Mouse (Mus musculus): ENCODE measurements around the gene Fbxw8.

Fbxw8 gene

DNA sequence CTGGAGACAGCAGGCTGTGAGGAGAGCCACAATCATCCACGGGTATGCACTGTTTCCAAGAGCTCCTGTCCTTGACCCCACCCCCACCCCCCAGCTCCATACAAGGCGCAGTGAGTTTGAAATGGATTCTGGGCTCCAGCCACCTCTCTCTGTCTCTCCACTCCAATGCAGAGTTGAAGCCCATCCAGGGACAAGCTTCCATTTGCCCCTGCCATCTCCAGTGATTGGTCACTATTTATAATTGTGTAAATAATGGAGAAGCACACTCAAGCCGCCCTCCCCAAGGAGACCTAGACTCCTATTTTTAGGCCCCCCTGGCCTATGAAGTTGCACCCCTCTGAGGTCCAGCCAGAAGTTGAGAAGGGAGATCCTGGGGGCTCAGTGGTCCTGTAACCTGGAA lies 132.2 kb downstream of the Fbxw8 start:
- no peak for DNase-seq (ENCODE audit: low spot score in 2 of 2)

DNA sequence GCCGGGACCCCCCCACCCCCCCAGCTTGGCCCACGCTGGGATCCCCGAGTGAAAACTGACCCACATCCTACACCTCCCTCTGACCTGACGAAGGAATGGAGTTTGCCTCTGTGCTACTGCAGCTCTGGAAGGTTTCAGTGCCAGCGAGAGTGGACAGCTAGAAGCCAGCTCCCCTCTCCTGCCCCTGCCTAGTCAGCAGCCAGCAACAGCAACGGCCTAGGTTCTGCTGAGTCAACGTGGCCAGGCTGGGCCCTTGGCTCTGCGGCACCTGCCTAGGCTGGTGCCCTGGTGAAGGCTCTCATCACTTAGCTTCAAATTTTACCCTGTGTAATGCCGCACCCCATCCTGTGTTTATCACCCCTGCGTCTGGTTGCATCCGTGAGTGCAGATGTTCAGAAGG lies 135.4 kb downstream of the Fbxw8 start:
- no peak for DNase-seq (ENCODE audit: low spot score in 2 of 2)

DNA sequence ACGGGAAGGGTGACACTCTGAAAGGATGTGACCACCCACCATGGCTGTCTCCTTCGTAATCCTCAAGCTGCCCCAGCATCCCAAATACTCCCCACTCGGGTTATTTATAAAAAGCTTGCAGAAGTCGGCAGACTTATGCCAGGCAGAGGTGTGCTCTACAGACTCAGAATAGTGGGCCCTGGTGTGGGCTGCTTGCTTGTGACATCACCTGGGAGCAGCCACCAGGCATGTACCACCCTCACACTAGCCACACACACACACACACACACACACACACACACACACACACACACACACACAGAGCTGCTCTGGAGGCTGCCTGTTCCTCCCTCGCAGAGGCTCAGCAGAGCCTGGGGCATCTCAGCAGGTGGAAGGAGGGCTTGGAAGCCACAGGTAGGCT lies 137.7 kb downstream of the Fbxw8 start:
- DNase-seq (ENCODE audit: low spot score in 2 of 2) = no peak

DNA sequence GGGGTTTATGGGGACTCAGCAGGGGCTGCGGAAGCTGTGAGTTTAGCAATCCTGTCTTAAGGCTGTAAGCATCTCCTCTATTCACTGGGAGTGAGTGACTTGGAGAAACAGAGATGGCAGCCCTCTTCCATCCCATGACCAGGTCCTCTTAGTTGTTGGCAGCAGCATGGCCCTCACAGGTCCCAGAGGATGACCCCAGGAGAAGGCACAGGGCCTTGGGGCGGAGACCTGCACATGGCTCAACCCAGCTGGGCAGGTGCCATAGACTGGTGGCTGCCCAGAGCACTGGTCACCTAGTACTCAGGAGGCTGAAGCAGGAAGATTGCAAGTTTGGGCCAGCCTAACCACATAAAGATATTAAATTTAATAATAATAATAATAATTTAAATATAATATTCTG lies 139.6 kb downstream of the Fbxw8 start:
- no peak for DNase-seq (ENCODE audit: low spot score in 2 of 2)

DNA sequence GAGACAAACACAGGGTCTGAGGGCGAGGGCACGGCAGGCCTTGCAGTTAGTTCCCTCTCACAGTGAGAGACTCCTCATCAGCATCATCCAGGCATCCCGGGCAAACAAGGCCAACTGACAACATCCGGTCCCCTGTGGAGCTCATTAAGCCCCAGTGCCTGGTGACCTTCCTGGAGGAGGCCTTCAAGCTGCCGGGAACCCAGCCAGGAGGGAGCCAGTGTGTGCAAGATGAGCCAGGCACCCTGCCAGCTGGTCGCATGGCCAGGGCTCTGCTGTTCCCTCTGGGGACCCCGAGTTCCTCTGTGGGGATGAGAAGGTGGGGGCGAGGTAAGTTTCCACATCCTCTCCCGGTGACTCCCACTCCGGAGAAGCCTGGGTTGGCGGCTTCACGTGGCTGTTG lies 140.2 kb downstream of the Fbxw8 start:
- DNase-seq (ENCODE audit: low spot score in 2 of 2) = peak; percentile 71 to 74
